Mouse (Mus musculus): Measurements from ENCODE around the gene Stk11. TPM values are rescaled to one million over a fixed set of nuclear protein-coding genes. Genes with fewer than 3 reads are reported as not detected.

The Stk11 gene
- total and polyA plus RNA-seq, 3 experiments: 154 to 172 (median 170) TPM

DNA sequence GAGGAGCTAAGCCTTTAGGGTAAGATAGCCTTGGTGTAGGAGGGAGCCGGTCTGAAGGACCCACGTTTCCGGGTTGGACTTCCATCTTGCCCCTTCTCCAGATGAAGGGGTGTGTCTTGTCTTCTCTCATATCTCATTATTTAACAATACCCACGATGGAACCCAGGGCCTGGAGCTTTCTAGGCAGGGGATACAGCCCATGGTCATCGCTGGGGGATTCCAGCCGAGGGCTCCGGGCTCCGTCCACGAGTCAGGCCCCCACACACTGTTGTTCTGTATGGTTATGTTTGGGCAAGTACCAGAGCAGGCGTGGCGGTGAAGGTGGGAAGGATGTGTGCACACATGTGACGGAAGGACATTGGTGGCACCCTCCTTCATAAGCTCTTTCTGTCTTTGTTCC is 28.6 kb downstream of the Stk11 start:
- Histone ChIP-seq H3K36me3 (replicated peaks) (peaks cover 49% of the 10 kb centered on the region), H3K4me3 (ENCODE audit: low read depth, low read length) (peak overlapping the region; percentile 50; the same call in 1 of the 2 replicates), H3K27me3 (ENCODE audit: insufficient read depth, low read length) (no peaks in the 10 kb centered on the region), H3K4me1 (ENCODE audit: insufficient read depth, low read depth, low read length) (peaks cover 87% of the 10 kb centered on the region), H3K9me3 (replicated peaks) (no peaks in the 10 kb centered on the region)
- TF ChIP-seq TAL1 (conservative IDR thresholded peaks at IDR 0.05; ENCODE audit: low read depth, low read length) (no peak), CTCF (IDR thresholded peaks at IDR 0.05; ENCODE audit: low read depth, low read length) (no peak), POLR2AphosphoS5 (IDR thresholded peaks at IDR 0.05; ENCODE audit: insufficient replicate concordance, low read depth, low read length) (no peak), GATA2 (IDR thresholded peaks at IDR 0.05; ENCODE audit: borderline replicate concordance, low read depth, low read length) (no peak), GATA1 (IDR thresholded peaks at IDR 0.05; ENCODE audit: borderline replicate concordance, low read length) (no peak)
- DNase-seq (ENCODE audit: low spot score): no peak
- no peak for ATAC-seq (ENCODE audit: extremely low read depth, insufficient number of reproducible peaks, low FRiP score, poor library complexity, severe bottlenecking)

DNA sequence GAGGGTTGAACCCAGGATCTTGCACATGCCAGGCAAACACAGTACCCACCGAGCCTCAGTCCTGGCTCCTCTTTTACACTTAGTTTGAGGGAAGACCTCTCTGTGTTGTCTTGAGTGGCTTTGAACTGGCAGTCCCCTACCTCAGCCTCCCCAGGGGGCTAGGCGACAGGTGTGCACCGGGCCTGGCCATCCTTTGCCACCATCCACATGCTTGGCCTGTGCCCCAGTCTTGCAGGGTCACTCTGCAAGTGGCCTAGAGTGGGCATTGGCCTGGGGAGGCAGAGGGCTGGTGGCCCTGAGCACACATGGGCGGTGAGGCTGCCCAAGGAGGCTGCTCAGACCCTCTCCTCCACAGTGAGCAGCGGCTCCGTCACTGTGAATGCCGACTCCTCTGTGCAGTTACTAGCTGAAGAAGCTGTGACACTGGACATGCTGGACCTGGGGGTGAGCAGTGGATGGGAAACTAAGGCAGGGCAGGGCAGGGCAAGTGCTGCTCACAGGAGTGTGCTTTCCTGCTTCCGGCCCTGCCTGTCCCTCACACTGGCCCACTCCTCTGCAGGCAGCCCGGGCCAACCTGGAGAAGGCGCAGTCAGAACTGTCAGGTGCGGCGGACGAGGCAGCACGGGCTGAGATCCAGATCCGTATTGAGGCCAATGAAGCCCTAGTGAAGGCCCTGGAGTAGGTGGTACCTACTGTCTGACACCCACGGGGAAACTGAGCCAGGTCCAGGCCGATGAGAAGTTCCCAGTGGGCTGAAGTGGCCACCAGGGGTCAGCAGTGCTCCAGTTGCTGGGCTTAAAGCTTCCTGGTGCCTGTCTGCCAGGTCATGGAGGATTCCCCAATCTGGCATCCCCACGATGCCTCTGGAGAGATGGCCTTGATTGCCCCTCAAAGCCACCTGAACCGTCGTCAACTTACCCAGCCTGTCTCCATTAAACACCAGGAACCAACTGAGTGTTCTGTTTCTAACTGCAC is 29.5 kb downstream of the Stk11 start:
- ATAC-seq (ENCODE audit: extremely low read depth, insufficient number of reproducible peaks, low FRiP score, poor library complexity, severe bottlenecking): no peak
- DNase-seq (ENCODE audit: low spot score): no peak
- H3K27me3 ChIP-seq (ENCODE audit: insufficient read depth, low read length): no peaks in the 10 kb centered on the region
- TF ChIP-seq POLR2AphosphoS5 (IDR thresholded peaks at IDR 0.05; ENCODE audit: insufficient replicate concordance, low read depth, low read length): no peak
- TF ChIP-seq GATA2 (IDR thresholded peaks at IDR 0.05; ENCODE audit: borderline replicate concordance, low read depth, low read length): no peak
- TF ChIP-seq CTCF (IDR thresholded peaks at IDR 0.05; ENCODE audit: low read depth, low read length): peak; percentile 76
- TF ChIP-seq GATA1 (IDR thresholded peaks at IDR 0.05; ENCODE audit: borderline replicate concordance, low read length): no peak
- H3K9me3 ChIP-seq (replicated peaks): no peaks in the 10 kb centered on the region
- H3K4me1 ChIP-seq (ENCODE audit: insufficient read depth, low read depth, low read length): peaks cover 78% of the 10 kb centered on the region
- H3K4me3 ChIP-seq (ENCODE audit: low read depth, low read length): peak overlapping the region; percentile 58; the same call in 1 of the 2 replicates
- H3K36me3 ChIP-seq (replicated peaks): peaks cover 55% of the 10 kb centered on the region

DNA sequence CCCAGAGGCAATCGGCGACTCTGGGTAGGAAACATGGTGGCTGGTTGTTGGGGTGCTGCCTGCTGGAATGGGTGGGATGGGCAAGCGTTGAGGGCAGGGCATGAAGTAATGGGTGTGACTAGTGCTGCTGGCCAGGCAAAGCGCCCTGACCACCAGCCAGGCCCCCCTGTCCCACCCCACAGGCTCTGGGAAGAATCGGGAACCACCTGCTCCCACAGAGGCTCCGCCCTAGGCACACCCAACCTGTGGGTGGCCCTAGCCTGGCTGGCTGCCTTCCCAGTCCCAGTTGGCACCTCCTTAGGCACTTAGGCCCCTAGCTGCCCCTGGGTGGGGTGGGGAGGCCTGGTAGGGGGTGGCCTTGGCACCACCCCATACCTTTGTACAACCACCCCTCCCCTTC is 30.3 kb downstream of the Stk11 start:
- H3K36me3 ChIP-seq (replicated peaks): peaks cover 58% of the 10 kb centered on the region
- peaks cover 70% of the 10 kb centered on the region for H3K4me1 ChIP-seq (ENCODE audit: insufficient read depth, low read depth, low read length)
- no peak for TF ChIP-seq CTCF (IDR thresholded peaks at IDR 0.05; ENCODE audit: low read depth, low read length)
- no peak for TF ChIP-seq GATA1 (IDR thresholded peaks at IDR 0.05; ENCODE audit: borderline replicate concordance, low read length)
- TF ChIP-seq GATA2 (IDR thresholded peaks at IDR 0.05; ENCODE audit: borderline replicate concordance, low read depth, low read length): no peak
- DNase-seq (ENCODE audit: low spot score) (no peak), ATAC-seq (ENCODE audit: extremely low read depth, insufficient number of reproducible peaks, low FRiP score, poor library complexity, severe bottlenecking) (no peak)
- no peaks in the 10 kb centered on the region for H3K9me3 ChIP-seq (replicated peaks)
- no peaks in the 10 kb centered on the region for H3K27me3 ChIP-seq (ENCODE audit: insufficient read depth, low read length)
- H3K4me3 ChIP-seq (ENCODE audit: low read depth, low read length): peak overlapping the region; percentile 58; the same call in 1 of the 2 replicates

DNA sequence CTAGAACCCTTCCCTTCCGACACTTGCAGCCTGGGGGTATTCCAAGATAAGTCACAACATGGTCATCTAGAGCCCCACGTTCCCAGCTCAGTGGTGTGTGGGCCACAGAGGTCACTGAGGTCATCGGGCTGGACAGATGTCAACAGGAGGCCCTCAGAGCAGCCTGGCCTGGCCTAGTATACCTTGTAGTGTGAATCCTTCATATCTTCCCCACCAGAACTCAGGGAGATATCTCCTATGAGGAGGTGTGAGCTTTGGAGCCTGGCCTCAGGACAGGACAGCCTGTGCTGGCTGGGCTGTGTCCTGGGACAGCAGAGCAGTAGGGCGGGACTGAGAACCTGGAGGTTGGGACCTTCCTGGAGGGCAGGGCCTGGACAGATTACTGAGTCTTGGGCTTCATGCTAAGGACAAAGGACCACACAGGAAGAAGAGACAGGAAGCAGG is 31.0 kb downstream of the Stk11 start:
- no peak for TF ChIP-seq GATA1 (IDR thresholded peaks at IDR 0.05; ENCODE audit: borderline replicate concordance, low read length)
- TF ChIP-seq TAL1 (conservative IDR thresholded peaks at IDR 0.05; ENCODE audit: low read depth, low read length): no peak
- no peak for TF ChIP-seq POLR2AphosphoS5 (IDR thresholded peaks at IDR 0.05; ENCODE audit: insufficient replicate concordance, low read depth, low read length)
- no peak for TF ChIP-seq GATA2 (IDR thresholded peaks at IDR 0.05; ENCODE audit: borderline replicate concordance, low read depth, low read length)
- TF ChIP-seq CTCF (IDR thresholded peaks at IDR 0.05; ENCODE audit: low read depth, low read length): no peak
- no peak for DNase-seq (ENCODE audit: low spot score)
- no peaks in the 10 kb centered on the region for H3K9me3 ChIP-seq (replicated peaks)
- peak overlapping the region; percentile 94; the same call in 1 of the 2 replicates for H3K4me3 ChIP-seq (ENCODE audit: low read depth, low read length)
- no peaks in the 10 kb centered on the region for H3K27me3 ChIP-seq (ENCODE audit: insufficient read depth, low read length)
- H3K36me3 ChIP-seq (replicated peaks): peaks cover 65% of the 10 kb centered on the region
- no peak for ATAC-seq (ENCODE audit: extremely low read depth, insufficient number of reproducible peaks, low FRiP score, poor library complexity, severe bottlenecking)
- H3K4me1 ChIP-seq (ENCODE audit: insufficient read depth, low read depth, low read length): peaks cover 70% of the 10 kb centered on the region

DNA sequence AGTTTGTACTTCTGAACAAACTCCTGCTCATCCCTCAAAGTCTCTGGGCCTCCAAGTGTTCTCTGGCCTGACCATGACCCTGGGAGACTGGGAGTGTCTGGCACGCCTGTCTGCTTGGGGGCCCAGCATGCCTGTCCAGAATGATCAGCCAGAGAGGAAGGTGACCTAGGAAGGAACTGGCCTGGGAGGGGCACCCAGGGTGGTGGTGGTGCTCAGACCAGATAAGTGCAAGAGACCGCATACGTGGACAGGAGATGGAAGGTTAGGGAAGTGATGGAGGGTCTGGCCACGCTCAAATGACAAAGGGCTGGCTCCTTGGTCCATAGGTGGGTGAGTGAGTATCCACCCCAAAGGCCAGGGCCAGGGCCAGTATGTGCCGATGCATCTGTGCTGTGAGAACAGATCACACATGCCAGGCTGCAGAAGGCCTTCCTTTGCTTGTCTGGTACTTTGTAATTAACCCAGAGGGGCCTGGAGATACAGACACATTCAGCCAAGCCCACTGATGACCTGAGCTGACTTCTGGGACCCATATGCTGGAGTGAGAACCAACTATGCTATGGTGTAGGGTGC is 31.6 kb downstream of the Stk11 start:
- Histone ChIP-seq H3K36me3 (replicated peaks) (peaks cover 71% of the 10 kb centered on the region), H3K9me3 (replicated peaks) (no peaks in the 10 kb centered on the region), H3K27me3 (ENCODE audit: insufficient read depth, low read length) (no peaks in the 10 kb centered on the region), H3K4me1 (ENCODE audit: insufficient read depth, low read depth, low read length) (peaks cover 72% of the 10 kb centered on the region), H3K4me3 (ENCODE audit: low read depth, low read length) (peak overlapping the region; percentile 94; the same call in 1 of the 2 replicates)
- DNase-seq (ENCODE audit: low spot score) (no peak), ATAC-seq (ENCODE audit: extremely low read depth, insufficient number of reproducible peaks, low FRiP score, poor library complexity, severe bottlenecking) (no peak)
- TF ChIP-seq POLR2AphosphoS5 (IDR thresholded peaks at IDR 0.05; ENCODE audit: insufficient replicate concordance, low read depth, low read length): no peak
- TF ChIP-seq TAL1 (conservative IDR thresholded peaks at IDR 0.05; ENCODE audit: low read depth, low read length): no peak
- TF ChIP-seq GATA1 (IDR thresholded peaks at IDR 0.05; ENCODE audit: borderline replicate concordance, low read length): no peak
- TF ChIP-seq CTCF (IDR thresholded peaks at IDR 0.05; ENCODE audit: low read depth, low read length): no peak
- no peak for TF ChIP-seq GATA2 (IDR thresholded peaks at IDR 0.05; ENCODE audit: borderline replicate concordance, low read depth, low read length)
